Mouse (Mus musculus) cerebellum, adult 2 months (tissue): ENCODE measurements at regions not wholly inside any gene's neighbourhood (a gene's known extent, or its start where the extent isn't known, plus 50 kb on each side); places are given as distances from the start of the nearest gene placed in this dataset.

Experiments
- CTCF ChIP-seq: fragments of 200-500 bp; IDR thresholded peaks from 2 replicates; pipeline ENCODE4 v1.5.1; 2011; ENCODE audit warnings: low read depth, mild to moderate bottlenecking, control low read depth, low read length, moderate library complexity, borderline replicate concordance; ENCODE audit not compliant: insufficient read depth
- POLR2A ChIP-seq: fragments of 200-500 bp; IDR thresholded peaks from 2 replicates; pipeline ENCODE4 v1.6.1; 2011; ENCODE audit warnings: low read length, control low read depth, borderline replicate concordance; ENCODE audit not compliant: insufficient read depth

DNA sequence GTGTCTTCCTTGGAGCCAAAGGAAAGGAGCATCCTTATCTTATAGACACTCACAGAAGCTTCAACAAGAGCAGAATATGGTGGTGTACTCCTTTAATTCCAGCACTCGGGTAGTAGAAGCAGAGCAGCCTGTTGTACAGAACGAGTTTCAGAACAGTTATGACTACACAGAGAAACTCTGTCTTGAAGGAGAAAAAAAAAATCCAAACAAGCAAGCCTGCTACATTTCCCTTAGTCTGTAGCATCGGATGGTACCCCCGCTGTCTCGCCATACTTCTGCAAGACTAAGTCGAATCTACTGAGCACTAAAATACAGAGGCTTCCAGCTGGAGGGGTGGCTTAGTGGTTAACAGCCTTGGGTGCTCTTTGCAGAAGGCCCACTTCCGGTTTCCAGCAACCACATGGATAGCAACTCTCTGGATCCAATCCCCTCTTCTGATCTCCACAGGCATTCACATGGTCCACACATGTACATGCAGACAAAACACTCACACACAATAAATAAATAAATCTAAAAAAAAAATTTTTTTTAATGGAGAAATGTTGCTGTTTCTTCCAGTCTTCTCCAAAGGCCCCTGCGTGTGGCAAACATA is 144.6 kb upstream of the Jmjd1c start:
- TF ChIP-seq CTCF: no peak
- no peak for TF ChIP-seq POLR2A
